Mouse (Mus musculus) midbrain, postnatal 0 days (tissue): ENCODE data around the gene Slc25a21. TPM values are rescaled to one million over a fixed set of nuclear protein-coding genes. Genes with fewer than 3 reads are reported as not detected.

Experiments used
- ATAC-seq: fragments of 200-750 bp; cut with Nextera tagmentation; 2 replicates; pipeline ENCODE4 v1.8.0; 2017; ENCODE audit warnings: moderate number of reproducible peaks, mild to moderate bottlenecking, moderate TSS enrichment, moderate library complexity; ENCODE audit not compliant: low FRiP score
- DNase-seq: peaks from one replicate; pipeline ENCODE4 v3.0.0-alpha.2; 2015; ENCODE audit warnings: low spot score
- H3K27ac ChIP-seq: fragments of 300-500 bp; sonication (generic); 2 replicates; pipeline ENCODE4 v1.5.1; 2014; ENCODE audit warnings: low read depth, mild to moderate bottlenecking, low read length, mixed read lengths
- H3K27me3 ChIP-seq: fragments of 300-500 bp; sonication (generic); 2 replicates; pipeline ENCODE4 v1.6.1; 2014; ENCODE audit warnings: low read length, control low read depth, mixed read lengths; ENCODE audit not compliant: insufficient read depth
- H3K36me3 ChIP-seq: fragments of 300-500 bp; sonication (generic); 2 replicates; pipeline ENCODE4 v1.6.1; 2014; ENCODE audit warnings: low read length, control low read depth, mixed read lengths; ENCODE audit not compliant: insufficient read depth
- H3K4me1 ChIP-seq: fragments of 300-500 bp; sonication (generic); 2 replicates; pipeline ENCODE4 v1.6.1; 2014; ENCODE audit warnings: mild to moderate bottlenecking, control low read depth, antibody characterized with exemption, low read length, mixed read lengths; ENCODE audit not compliant: insufficient read depth
- H3K4me2 ChIP-seq: fragments of 300-500 bp; sonication (generic); 2 replicates; pipeline ENCODE4 v1.6.1; 2014; ENCODE audit warnings: low read depth, mild to moderate bottlenecking, low read length, mixed read lengths; ENCODE audit not compliant: poor library complexity, severe bottlenecking
- H3K4me3 ChIP-seq: fragments of 300-500 bp; sonication (generic); 2 replicates; pipeline ENCODE4 v1.5.1; 2014; ENCODE audit warnings: low read depth, mild to moderate bottlenecking, low read length, moderate library complexity
- H3K9ac ChIP-seq: fragments of 300-500 bp; sonication (generic); replicated peaks from 2 replicates; pipeline ENCODE4 v1.6.1; 2014; ENCODE audit warnings: mild to moderate bottlenecking, low read length, moderate library complexity, mixed read lengths; ENCODE audit not compliant: poor library complexity, severe bottlenecking
- H3K9me3 ChIP-seq: fragments of 300-500 bp; sonication (generic); 2 replicates; pipeline ENCODE4 v1.6.1; 2016; ENCODE audit warnings: low read length, control low read depth
- CTCF ChIP-seq: IDR thresholded peaks from 2 replicates; pipeline ENCODE4 v1.5.1; 2016; ENCODE audit warnings: antibody characterized with exemption, mild to moderate bottlenecking
- WGBS: fragments of 180-500 bp; shearing (Covaris S2); extraction: QIAGEN DNeasy Blood & Tissue Kit; methylation state at CpG from one replicate; pipeline ENCODE4 v1.1.7; 2014; 5-methylcytosine and 5-hydroxymethylcytosine counted together
- polyA plus RNA-seq: library from polyadenylated mRNA; unstranded; fragments of >200 nt; fragmentation: Nextera tagmentation; extraction: Ambion mirVana; gene quantifications from 2 replicates; pipeline ENCODE4 v1.2.1, GENCODE M21; 2015
- total RNA-seq: library from RNA; depleted of rRNA; stranded (reverse); fragments of >200 nt; gene quantifications from 2 replicates; pipeline ENCODE4 v1.2.3, GENCODE M21; 2014

The Slc25a21 gene
- total and polyA plus RNA-seq, 2 experiments from 2014 or later: 0.11 TPM; not detected in 1

DNA sequence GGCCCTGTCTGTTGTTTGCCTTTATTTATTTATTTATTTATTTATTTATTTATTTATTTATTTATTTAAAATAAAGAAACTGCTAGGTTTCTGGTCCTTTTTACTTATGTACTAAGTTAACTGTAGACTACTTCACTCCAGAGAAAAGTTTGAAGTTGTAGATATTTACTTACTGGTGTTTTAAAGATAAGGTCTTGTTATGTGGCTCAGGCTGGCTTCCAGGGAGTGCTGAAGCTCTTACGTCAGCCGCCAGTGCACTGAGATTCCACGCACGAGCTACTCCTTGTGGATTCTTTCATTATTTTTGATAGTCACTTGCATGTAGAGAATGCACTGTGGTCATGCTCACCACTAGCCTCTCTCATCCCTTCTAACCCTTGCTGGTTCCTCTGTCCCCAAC, 460.2 kb downstream of the Slc25a21 start:
- whole genome bisulfite sequencing: 89% methylated on average over 4 of the region's 4 CpGs
- no peak overlapping the region for H3K4me2 ChIP-seq
- H3K9ac ChIP-seq: no peak overlapping the region
- no peak for DNase-seq
- no peaks in the 10 kb centered on the region for H3K9me3 ChIP-seq
- ATAC-seq: no peak
- no peak overlapping the region for H3K4me3 ChIP-seq
- H3K36me3 ChIP-seq: no peaks in the 10 kb centered on the region
- no peaks in the 10 kb centered on the region for H3K27me3 ChIP-seq
- H3K4me1 ChIP-seq: no peaks in the 10 kb centered on the region
- no peak overlapping the region for H3K27ac ChIP-seq
- TF ChIP-seq CTCF: no peak

DNA sequence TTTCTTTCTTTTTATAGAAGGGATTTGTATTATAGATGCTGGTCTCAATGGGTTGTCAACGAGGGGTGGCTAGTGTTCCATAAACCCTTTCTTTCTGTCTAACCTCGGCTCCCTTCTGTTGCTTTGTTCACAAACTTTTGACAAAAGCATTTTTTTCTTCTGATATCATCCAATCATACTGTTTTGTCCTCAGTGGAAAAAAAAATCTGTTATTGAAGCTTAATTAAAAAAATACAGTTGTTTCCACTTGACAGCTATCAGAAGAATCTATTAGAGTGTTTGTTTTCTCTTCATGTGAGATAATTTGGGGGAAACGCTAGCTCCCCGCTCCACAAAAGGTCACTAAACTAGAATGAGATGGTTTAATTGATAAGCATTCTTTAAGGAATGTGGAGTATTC, 469.6 kb downstream of the Slc25a21 start:
- no peak overlapping the region for H3K4me2 ChIP-seq
- H3K27me3 ChIP-seq: no peaks in the 10 kb centered on the region
- H3K36me3 ChIP-seq: no peaks in the 10 kb centered on the region
- TF ChIP-seq CTCF: no peak
- ATAC-seq: no peak
- no peaks in the 10 kb centered on the region for H3K9me3 ChIP-seq
- no peak overlapping the region for H3K27ac ChIP-seq
- H3K4me3 ChIP-seq: no peak overlapping the region
- 41% methylated on average over 4 of the region's 4 CpGs for WGBS
- H3K9ac ChIP-seq: no peak overlapping the region
- no peaks in the 10 kb centered on the region for H3K4me1 ChIP-seq
- no peak for DNase-seq

DNA sequence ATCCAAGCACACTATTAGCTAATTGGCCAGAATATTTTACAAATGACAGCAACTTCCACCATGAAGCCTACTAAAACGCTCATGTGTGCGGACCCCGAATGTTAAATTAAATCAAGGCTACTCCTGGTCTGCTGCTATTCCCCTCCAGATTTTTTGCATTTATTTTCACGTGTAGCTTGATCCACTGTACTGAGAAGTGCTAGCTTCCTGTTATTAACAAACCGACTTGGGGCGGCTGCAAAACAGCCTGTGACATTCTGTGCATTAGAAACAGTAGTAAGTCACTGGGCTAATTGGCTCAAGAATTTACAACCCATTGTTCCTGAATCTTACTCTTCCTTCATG, 478.6 kb downstream of the Slc25a21 start:
- Histone ChIP-seq H3K27me3 (peaks cover 7% of the 10 kb centered on the region; the same call in 1 of the 2 replicates), H3K36me3 (no peaks in the 10 kb centered on the region), H3K4me1 (no peaks in the 10 kb centered on the region), H3K9ac (no peak overlapping the region), H3K4me2 (no peak overlapping the region), H3K9me3 (no peaks in the 10 kb centered on the region), H3K27ac (no peak overlapping the region), H3K4me3 (no peak overlapping the region)
- TF ChIP-seq CTCF: no peak
- 36% methylated on average over 6 of the region's 6 CpGs for WGBS
- no peak for ATAC-seq
- DNase-seq: no peak

- TF ChIP-seq CTCF: no peak
- DNase-seq: no peak
- no peak for ATAC-seq
- H3K9ac ChIP-seq: no peak overlapping the region
- H3K27me3 ChIP-seq: peaks cover 7% of the 10 kb centered on the region; the same call in 1 of the 2 replicates
- H3K27ac ChIP-seq: no peak overlapping the region
- no peaks in the 10 kb centered on the region for H3K36me3 ChIP-seq
- no peak overlapping the region for H3K4me3 ChIP-seq
- H3K9me3 ChIP-seq: no peaks in the 10 kb centered on the region
- no peaks in the 10 kb centered on the region for H3K4me1 ChIP-seq
- 15% methylated on average over 14 of the region's 14 CpGs for WGBS
- H3K4me2 ChIP-seq: no peak overlapping the region
Observed at GRCm38 (mm10) chr12:56717971-56718706, 479.1 kb downstream of the Slc25a21 start.

GRCm38 (mm10) chr12:56701004-56701403, 496.3 kb downstream of the Slc25a21 start:
- Histone ChIP-seq H3K27me3 (peaks cover 77% of the 10 kb centered on the region), H3K9ac (no peak overlapping the region), H3K36me3 (no peaks in the 10 kb centered on the region), H3K4me2 (no peak overlapping the region), H3K4me3 (no peak overlapping the region), H3K27ac (no peak overlapping the region), H3K4me1 (0 out of 2 replicates have a peak, but pooled peaks cover 4% of the 10 kb centered on the region), H3K9me3 (no peaks in the 10 kb centered on the region)
- no peak for DNase-seq
- WGBS: 4% methylated on average over 6 of the region's 6 CpGs
- no peak for ATAC-seq
- TF ChIP-seq CTCF: no peak
